Mouse (Mus musculus) right cerebral cortex, adult 18-20 months (tissue): ENCODE measurements around the gene Pdxdc1.
"Not testable (repeated sequence)": the region's sequence is repeated elsewhere in the genome, so short reads cannot be mapped to it uniquely, and the experiment has no call there.

Experiments
- DNase-seq: peaks from one replicate; pipeline ENCODE4 v3.0.0; 2022; ENCODE audit warnings: mixed read lengths

The Pdxdc1 gene

GRCm38 (mm10) chr16:13902888-13903483 is at the start of gene Pdxdc1, which contains the start of gene Mpv17l:
Gene Pdxdc1, minus strand, starts transcription at chr16:13903131.
Gene Mpv17l, plus strand, starts transcription at chr16:13903161.
- peak; percentile 97 for DNase-seq

GRCm38 (mm10) chr16:13951245-13951644 is 48.3 kb upstream of the Pdxdc1 start:
- no peak for DNase-seq

- no peak for DNase-seq
Measured at GRCm38 (mm10) chr16:13946306-13946705, 43.4 kb upstream of the Pdxdc1 start.

- no peak for DNase-seq
Measured at GRCm38 (mm10) chr16:13945153-13945552, 42.2 kb upstream of the Pdxdc1 start.

GRCm38 (mm10) chr16:13944752-13945151 is 41.8 kb upstream of the Pdxdc1 start:
- DNase-seq = no peak

GRCm38 (mm10) chr16:13944178-13944577 is 41.2 kb upstream of the Pdxdc1 start:
- no peak for DNase-seq

- DNase-seq = no peak
Measured at GRCm38 (mm10) chr16:13940847-13941395, 38.0 kb upstream of the Pdxdc1 start.

GRCm38 (mm10) chr16:13940139-13940846 is 37.4 kb upstream of the Pdxdc1 start:
- DNase-seq = peak; percentile 92

- DNase-seq = no peak
Measured at GRCm38 (mm10) chr16:13927456-13928075, 24.6 kb upstream of the Pdxdc1 start.

GRCm38 (mm10) chr16:13922966-13923365 is 20.0 kb upstream of the Pdxdc1 start:
- not testable (repeated sequence) for DNase-seq

GRCm38 (mm10) chr16:13922499-13922898 is 19.6 kb upstream of the Pdxdc1 start:
- DNase-seq = not testable (repeated sequence)

GRCm38 (mm10) chr16:13921781-13922180 is 18.9 kb upstream of the Pdxdc1 start:
- no peak for DNase-seq

GRCm38 (mm10) chr16:13921063-13921462 is 18.1 kb upstream of the Pdxdc1 start:
- no peak for DNase-seq

- no peak for DNase-seq
Measured at GRCm38 (mm10) chr16:13920093-13920492, 17.2 kb upstream of the Pdxdc1 start.

- DNase-seq = no peak
Measured at GRCm38 (mm10) chr16:13907297-13907696, 4.4 kb upstream of the Pdxdc1 start.

- DNase-seq = peak; percentile 86
Measured at GRCm38 (mm10) chr16:13903488-13903887, 557 bp upstream of the Pdxdc1 start.

GRCm38 (mm10) chr16:13902397-13902831 is 517 bp downstream of the Pdxdc1 start:
- DNase-seq = no peak

- DNase-seq = no peak
Measured at GRCm38 (mm10) chr16:13898981-13899380, 4.0 kb downstream of the Pdxdc1 start.

- no peak for DNase-seq
Measured at GRCm38 (mm10) chr16:13896357-13896756, 6.6 kb downstream of the Pdxdc1 start.

- no peak for DNase-seq
Measured at GRCm38 (mm10) chr16:13895740-13896139, 7.2 kb downstream of the Pdxdc1 start.

GRCm38 (mm10) chr16:13894097-13894496 is 8.8 kb downstream of the Pdxdc1 start:
- no peak for DNase-seq

GRCm38 (mm10) chr16:13892850-13893249 is 10.1 kb downstream of the Pdxdc1 start:
- no peak for DNase-seq

- no peak for DNase-seq
Measured at GRCm38 (mm10) chr16:13890449-13890848, 12.5 kb downstream of the Pdxdc1 start.
